Mouse (Mus musculus) midbrain, postnatal 0 days (tissue): Measurements from ENCODE around the gene Prkar2a. TPM values are rescaled to one million over a fixed set of nuclear protein-coding genes. Genes with fewer than 3 reads are reported as not detected.
A peak's percentile ranks its signal among the peaks of the same experiment; 100 is the strongest.

Source experiments
- ATAC-seq: fragments of 200-750 bp; cut with Nextera tagmentation; 2 replicates; pipeline ENCODE4 v1.8.0; 2017; ENCODE audit warnings: moderate number of reproducible peaks, mild to moderate bottlenecking, moderate TSS enrichment, moderate library complexity; ENCODE audit not compliant: low FRiP score
- DNase-seq: peaks from one replicate; pipeline ENCODE4 v3.0.0-alpha.2; 2015; ENCODE audit warnings: low spot score
- H3K27ac ChIP-seq: fragments of 300-500 bp; sonication (generic); 2 replicates; pipeline ENCODE4 v1.5.1; 2014; ENCODE audit warnings: low read depth, mild to moderate bottlenecking, low read length, mixed read lengths
- H3K27me3 ChIP-seq: fragments of 300-500 bp; sonication (generic); 2 replicates; pipeline ENCODE4 v1.6.1; 2014; ENCODE audit warnings: low read length, control low read depth, mixed read lengths; ENCODE audit not compliant: insufficient read depth
- H3K36me3 ChIP-seq: fragments of 300-500 bp; sonication (generic); 2 replicates; pipeline ENCODE4 v1.6.1; 2014; ENCODE audit warnings: low read length, control low read depth, mixed read lengths; ENCODE audit not compliant: insufficient read depth
- H3K4me1 ChIP-seq: fragments of 300-500 bp; sonication (generic); 2 replicates; pipeline ENCODE4 v1.6.1; 2014; ENCODE audit warnings: mild to moderate bottlenecking, control low read depth, antibody characterized with exemption, low read length, mixed read lengths; ENCODE audit not compliant: insufficient read depth
- H3K4me2 ChIP-seq: fragments of 300-500 bp; sonication (generic); 2 replicates; pipeline ENCODE4 v1.6.1; 2014; ENCODE audit warnings: low read depth, mild to moderate bottlenecking, low read length, mixed read lengths; ENCODE audit not compliant: poor library complexity, severe bottlenecking
- H3K4me3 ChIP-seq: fragments of 300-500 bp; sonication (generic); 2 replicates; pipeline ENCODE4 v1.5.1; 2014; ENCODE audit warnings: low read depth, mild to moderate bottlenecking, low read length, moderate library complexity
- H3K9ac ChIP-seq: fragments of 300-500 bp; sonication (generic); replicated peaks from 2 replicates; pipeline ENCODE4 v1.6.1; 2014; ENCODE audit warnings: mild to moderate bottlenecking, low read length, moderate library complexity, mixed read lengths; ENCODE audit not compliant: poor library complexity, severe bottlenecking
- H3K9me3 ChIP-seq: fragments of 300-500 bp; sonication (generic); 2 replicates; pipeline ENCODE4 v1.6.1; 2016; ENCODE audit warnings: low read length, control low read depth
- CTCF ChIP-seq: IDR thresholded peaks from 2 replicates; pipeline ENCODE4 v1.5.1; 2016; ENCODE audit warnings: antibody characterized with exemption, mild to moderate bottlenecking
- WGBS: fragments of 180-500 bp; shearing (Covaris S2); extraction: QIAGEN DNeasy Blood & Tissue Kit; methylation state at CpG from one replicate; pipeline ENCODE4 v1.1.7; 2014; 5-methylcytosine and 5-hydroxymethylcytosine counted together
- polyA plus RNA-seq: library from polyadenylated mRNA; unstranded; fragments of >200 nt; fragmentation: Nextera tagmentation; extraction: Ambion mirVana; gene quantifications from 2 replicates; pipeline ENCODE4 v1.2.1, GENCODE M21; 2015
- total RNA-seq: library from RNA; depleted of rRNA; stranded (reverse); fragments of >200 nt; gene quantifications from 2 replicates; pipeline ENCODE4 v1.2.3, GENCODE M21; 2014

Prkar2a gene
- total and polyA plus RNA-seq, 2 experiments from 2014 or later = 49.7 to 107 TPM

DNA sequence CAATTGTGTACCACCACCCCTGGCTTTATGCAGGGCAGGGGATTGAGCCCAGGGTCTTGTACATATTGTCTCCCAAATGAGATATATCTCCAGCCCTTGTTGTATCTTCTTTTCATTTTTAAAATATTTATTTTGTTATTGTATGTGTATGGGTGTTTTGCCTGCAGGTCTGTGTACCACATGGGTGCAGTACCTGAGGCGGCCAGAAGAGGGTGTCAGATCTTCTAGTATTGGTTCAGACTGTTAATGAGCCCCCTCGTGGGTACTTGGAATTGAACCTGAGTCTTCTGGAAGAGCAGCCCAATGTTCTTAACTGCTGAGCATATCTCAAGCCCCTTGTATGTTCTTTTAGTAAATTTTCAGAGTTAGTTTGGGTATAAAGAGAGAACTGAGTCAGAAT, 16.0 kb upstream of the Prkar2a start:
- 54% methylated on average over 2 of the region's 2 CpGs for WGBS
- no peaks in the 10 kb centered on the region for H3K9me3 ChIP-seq
- peaks cover 30% of the 10 kb centered on the region for H3K36me3 ChIP-seq
- H3K4me1 ChIP-seq = no peaks in the 10 kb centered on the region
- DNase-seq (peak; percentile 14), ATAC-seq (no peak)
- no peak overlapping the region for H3K27ac ChIP-seq
- TF ChIP-seq CTCF = peak; percentile 61
- no peak overlapping the region for H3K4me2 ChIP-seq
- no peaks in the 10 kb centered on the region for H3K27me3 ChIP-seq
- no peak overlapping the region for H3K9ac ChIP-seq
- no peak overlapping the region for H3K4me3 ChIP-seq

DNA sequence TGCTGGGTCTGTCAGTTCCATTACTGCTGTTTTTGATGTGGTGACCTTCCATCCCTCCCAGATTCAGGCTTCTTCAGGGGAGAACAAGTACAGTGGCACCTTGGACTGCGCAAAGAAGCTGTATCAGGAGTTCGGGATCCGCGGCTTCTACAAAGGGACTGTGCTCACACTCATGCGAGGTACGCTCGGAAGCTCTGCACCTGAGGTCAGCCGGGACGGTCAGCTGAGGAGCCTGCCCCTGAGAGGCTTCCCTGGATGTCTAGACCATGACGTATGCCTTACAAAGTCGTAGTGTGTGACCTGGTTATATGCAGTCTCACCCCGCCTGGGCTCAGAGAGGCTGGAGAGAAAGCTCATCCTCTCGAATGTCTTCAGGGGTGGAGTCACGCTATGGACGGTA, 9.1 kb upstream of the Prkar2a start:
- H3K9me3 ChIP-seq = no peaks in the 10 kb centered on the region
- H3K36me3 ChIP-seq = peaks cover 51% of the 10 kb centered on the region
- no peak for ATAC-seq
- no peak overlapping the region for H3K27ac ChIP-seq
- H3K4me2 ChIP-seq = no peak overlapping the region
- WGBS = 95% methylated on average over 15 of the region's 15 CpGs
- DNase-seq = no peak
- H3K27me3 ChIP-seq = no peaks in the 10 kb centered on the region
- H3K9ac ChIP-seq = no peak overlapping the region
- TF ChIP-seq CTCF = no peak
- no peaks in the 10 kb centered on the region for H3K4me1 ChIP-seq
- no peak overlapping the region for H3K4me3 ChIP-seq

DNA sequence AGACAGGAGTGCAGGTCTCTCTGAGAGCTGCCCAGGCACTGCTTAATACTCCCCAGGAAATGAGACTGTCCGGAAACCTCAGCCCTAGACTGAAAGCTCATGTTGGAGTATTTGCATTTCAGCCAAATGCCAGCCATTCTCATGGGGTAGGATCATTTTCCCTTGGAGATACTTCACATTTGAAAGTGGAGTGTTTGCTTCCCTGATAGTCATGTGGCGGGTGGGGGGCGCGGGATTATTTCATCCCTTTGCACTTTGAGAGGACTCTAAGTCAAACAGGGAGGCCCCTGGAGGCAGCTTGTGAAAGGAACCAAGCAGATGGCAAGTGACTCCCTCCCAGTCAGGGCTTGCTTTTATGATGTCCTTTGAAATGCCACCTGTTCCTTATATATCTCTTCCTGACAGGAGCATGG, 2.6 kb upstream of the Prkar2a start:
- Histone ChIP-seq H3K9ac (no peak overlapping the region), H3K27ac (no peak overlapping the region), H3K27me3 (no peaks in the 10 kb centered on the region), H3K4me1 (0 out of 2 replicates have a peak, but pooled peaks cover 1% of the 10 kb centered on the region), H3K4me3 (no peak overlapping the region), H3K4me2 (no peak overlapping the region), H3K36me3 (peaks cover 16% of the 10 kb centered on the region), H3K9me3 (no peaks in the 10 kb centered on the region)
- TF ChIP-seq CTCF = no peak
- ATAC-seq (no peak), DNase-seq (no peak)
- WGBS = 18% methylated on average over 4 of the region's 4 CpGs

DNA sequence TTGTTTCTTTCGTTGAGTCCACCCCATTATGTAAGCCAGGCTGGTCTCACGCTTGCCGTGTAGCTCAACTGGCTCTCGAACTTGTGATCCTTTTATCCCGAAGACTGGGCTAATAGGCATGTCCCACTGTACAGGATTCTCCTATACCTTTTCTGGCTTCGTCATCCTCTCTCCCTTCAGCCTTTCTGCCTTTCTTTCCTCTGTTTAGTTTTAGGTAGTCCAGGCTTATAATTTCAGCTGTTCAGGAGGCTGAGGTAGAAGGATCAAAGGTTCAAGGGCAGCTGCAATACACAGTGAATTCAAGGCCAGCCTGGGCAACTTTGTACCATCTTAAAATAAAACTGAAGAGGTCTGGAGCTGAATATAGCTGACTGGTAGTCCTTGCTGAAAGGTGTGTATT, 1.9 kb upstream of the Prkar2a start:
- no peak overlapping the region for H3K9ac ChIP-seq
- no peak overlapping the region for H3K4me2 ChIP-seq
- no peaks in the 10 kb centered on the region for H3K9me3 ChIP-seq
- DNase-seq = no peak
- H3K27me3 ChIP-seq = no peaks in the 10 kb centered on the region
- no peak overlapping the region for H3K4me3 ChIP-seq
- peaks cover 15% of the 10 kb centered on the region for H3K36me3 ChIP-seq
- TF ChIP-seq CTCF = no peak
- WGBS = 77% methylated on average over 6 of the region's 6 CpGs
- no peak overlapping the region for H3K27ac ChIP-seq
- 0 out of 2 replicates have a peak, but pooled peaks cover 3% of the 10 kb centered on the region for H3K4me1 ChIP-seq
- no peak for ATAC-seq

GRCm38 (mm10) chr9:108687686-108688085, 1.4 kb upstream of the Prkar2a start:
- no peak for DNase-seq
- Histone ChIP-seq H3K36me3 (peaks cover 11% of the 10 kb centered on the region), H3K4me1 (0 out of 2 replicates have a peak, but pooled peaks cover 3% of the 10 kb centered on the region), H3K4me3 (no peak overlapping the region), H3K27me3 (no peaks in the 10 kb centered on the region), H3K27ac (no peak overlapping the region), H3K4me2 (no peak overlapping the region), H3K9ac (no peak overlapping the region), H3K9me3 (no peaks in the 10 kb centered on the region)
- no peak for TF ChIP-seq CTCF
- ATAC-seq = no peak
- 75% methylated on average over 2 of the region's 2 CpGs for WGBS

- H3K9me3 ChIP-seq = no peaks in the 10 kb centered on the region
Measured at GRCm38 (mm10) chr9:108688451-108688850, 663 bp upstream of the Prkar2a start.

More at GRCm38 (mm10) chr9:108688451-108688850, 663 bp upstream of the Prkar2a start:
- TF ChIP-seq CTCF = no peak
- Histone ChIP-seq H3K4me1 (peaks cover 8% of the 10 kb centered on the region), H3K4me2 (no peak overlapping the region), H3K27me3 (no peaks in the 10 kb centered on the region), H3K36me3 (peaks cover 7% of the 10 kb centered on the region), H3K27ac (no peak overlapping the region), H3K4me3 (no peak overlapping the region), H3K9ac (no peak overlapping the region)
- no peak for ATAC-seq
- 72% methylated on average over 9 of the region's 9 CpGs for WGBS
- DNase-seq = no peak
